Mouse (Mus musculus): ENCODE results near the gene Gm20388. TPM values are rescaled to one million over a fixed set of nuclear protein-coding genes. Genes with fewer than 3 reads are reported as not detected.

Gene Gm20388
- polyA plus RNA-seq, 2 experiments: 8.5 TPM; not detected in 1

DNA sequence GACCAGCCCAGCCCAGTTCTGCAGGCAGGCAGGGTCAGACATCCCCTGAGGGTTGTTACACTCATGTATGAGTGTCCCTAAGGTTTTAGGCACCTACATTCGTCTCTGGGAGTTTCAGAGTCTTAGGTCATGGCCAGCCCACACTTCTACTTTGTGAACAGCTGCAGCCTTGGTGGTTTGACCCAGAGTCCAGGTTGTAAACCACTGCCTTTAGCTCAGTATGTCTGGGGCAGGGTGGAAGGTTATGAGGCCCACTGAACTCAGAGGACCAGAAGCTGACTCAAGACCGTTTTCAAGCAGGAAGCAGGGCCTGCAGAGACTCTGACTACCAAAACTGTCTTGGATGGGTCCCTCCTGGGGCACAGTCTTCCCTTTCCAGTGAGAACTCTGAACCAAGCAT, 829.9 kb downstream of the Gm20388 start:
- no peak overlapping the region for H3K4me3 ChIP-seq (ENCODE audit: insufficient read depth in 1 of 2, low read depth in 2 of 2, low read length in 2 of 2)
- TF ChIP-seq EP300 (IDR thresholded peaks at IDR 0.05; ENCODE audit: low read depth): no peak
- no peak for TF ChIP-seq CTCF (IDR thresholded peaks at IDR 0.05; ENCODE audit: low read depth)
- 32% methylated on average over 2 of the region's 2 CpGs for WGBS (ENCODE audit: insufficient replicate concordance)
- peaks cover 9% of the 10 kb centered on the region for H3K27me3 ChIP-seq (ENCODE audit: control insufficient read depth, insufficient read depth, low read length)
- H3K27ac ChIP-seq: no peak overlapping the region
- H3K4me1 ChIP-seq (replicated peaks; ENCODE audit: control insufficient read depth in 2 of 2, insufficient read depth in 2 of 2, low read length in 1 of 2): peaks cover 0 to 6% of the 10 kb centered on the region in 2 experiments; a peak in 1 of 4 replicates
- no peaks in the 10 kb centered on the region for H3K36me3 ChIP-seq (replicated peaks; ENCODE audit: control insufficient read depth, insufficient read depth, low read depth)
- no peak overlapping the region for H3K4me2 ChIP-seq (ENCODE audit: low read depth)
- no peak for ATAC-seq (ENCODE audit: insufficient read depth)
- H3K9me3 ChIP-seq (ENCODE audit: control insufficient read depth, low read length): no peaks in the 10 kb centered on the region
- H3K9ac ChIP-seq (replicated peaks): no peak overlapping the region
- no peak for DNase-seq (ENCODE audit: low read depth in 3 of 3, low spot score in 3 of 3)

DNA sequence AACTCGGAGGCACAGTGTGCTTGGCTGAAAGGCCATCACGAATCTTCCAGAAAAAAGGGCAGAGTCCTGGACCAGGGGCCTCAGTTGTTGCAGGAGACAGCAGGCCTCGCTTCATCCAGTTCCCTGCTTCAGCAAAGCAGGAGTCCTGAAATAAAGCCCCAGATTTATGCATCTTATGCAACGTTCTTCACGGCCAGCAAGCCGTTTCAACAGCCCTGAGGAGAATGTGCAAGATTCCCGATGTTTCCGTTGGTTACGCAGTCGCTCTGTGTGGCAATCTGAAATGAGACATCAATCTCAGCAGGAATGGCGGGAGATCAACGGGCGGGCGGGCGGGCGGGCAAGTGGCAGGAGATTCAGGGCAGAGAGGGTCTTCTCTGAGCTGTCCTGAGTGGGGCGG, 830.4 kb downstream of the Gm20388 start:
- TF ChIP-seq EP300 (IDR thresholded peaks at IDR 0.05; ENCODE audit: low read depth): no peak
- no peak for TF ChIP-seq CTCF (IDR thresholded peaks at IDR 0.05; ENCODE audit: low read depth)
- no peak overlapping the region for H3K4me2 ChIP-seq (ENCODE audit: low read depth)
- no peak overlapping the region for H3K4me3 ChIP-seq (ENCODE audit: insufficient read depth in 1 of 2, low read depth in 2 of 2, low read length in 2 of 2)
- H3K27ac ChIP-seq: no peak overlapping the region
- no peak for ATAC-seq (ENCODE audit: insufficient read depth)
- H3K36me3 ChIP-seq (replicated peaks; ENCODE audit: control insufficient read depth, insufficient read depth, low read depth): no peaks in the 10 kb centered on the region
- DNase-seq (ENCODE audit: low read depth in 3 of 3, low spot score in 3 of 3): no peak
- H3K4me1 ChIP-seq (replicated peaks; ENCODE audit: control insufficient read depth in 2 of 2, insufficient read depth in 2 of 2, low read length in 1 of 2): peaks cover 0 to 6% of the 10 kb centered on the region in 2 experiments; a peak in 1 of 4 replicates
- H3K9ac ChIP-seq (replicated peaks): no peak overlapping the region
- peaks cover 5% of the 10 kb centered on the region for H3K27me3 ChIP-seq (ENCODE audit: control insufficient read depth, insufficient read depth, low read length)
- WGBS (ENCODE audit: insufficient replicate concordance): 75% methylated on average over 17 of the region's 17 CpGs
- H3K9me3 ChIP-seq (ENCODE audit: control insufficient read depth, low read length): no peaks in the 10 kb centered on the region

DNA sequence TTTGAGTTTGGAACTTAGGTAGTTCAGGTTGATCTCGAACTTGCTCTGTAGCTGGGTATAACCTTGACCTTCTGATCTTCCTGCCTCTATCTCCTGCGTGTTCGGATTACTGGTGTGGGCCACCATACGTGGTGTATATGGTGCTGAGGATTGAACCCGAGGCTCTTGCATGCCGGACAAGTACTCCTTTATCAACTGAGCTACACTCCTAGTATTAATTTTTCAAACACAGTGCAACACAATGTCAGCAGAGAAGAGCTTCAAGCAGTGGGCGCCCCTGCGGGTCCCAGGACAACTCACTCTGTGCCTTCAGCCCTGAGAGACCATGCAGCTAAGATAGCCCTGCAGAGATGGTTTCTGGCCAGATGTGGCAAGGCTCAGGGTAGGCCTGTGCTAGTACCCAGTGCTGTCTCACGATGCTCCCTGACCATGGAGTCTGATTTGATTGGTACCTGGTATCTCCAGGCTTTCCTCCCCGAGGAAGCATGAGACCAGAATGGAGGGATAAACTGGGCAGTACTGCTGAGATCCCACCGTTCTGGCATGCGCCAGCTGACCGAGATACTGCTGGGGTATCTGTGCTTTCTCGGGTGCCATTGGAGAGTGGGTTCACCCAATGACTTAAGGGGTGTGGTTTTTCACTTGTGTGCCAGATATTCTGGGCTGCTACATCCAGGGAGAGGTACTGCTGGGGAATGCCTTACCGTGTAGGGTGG, 831.3 kb downstream of the Gm20388 start:
- Histone ChIP-seq H3K36me3 (replicated peaks; ENCODE audit: control insufficient read depth, insufficient read depth, low read depth) (no peaks in the 10 kb centered on the region), H3K27ac (no peak overlapping the region), H3K27me3 (ENCODE audit: control insufficient read depth, insufficient read depth, low read length) (no peaks in the 10 kb centered on the region), H3K4me3 (ENCODE audit: insufficient read depth in 1 of 2, low read depth in 2 of 2, low read length in 2 of 2) (no peak overlapping the region), H3K9me3 (ENCODE audit: control insufficient read depth, low read length) (no peaks in the 10 kb centered on the region), H3K4me2 (ENCODE audit: low read depth) (no peak overlapping the region), H3K9ac (replicated peaks) (no peak overlapping the region), H3K4me1 (replicated peaks; ENCODE audit: control insufficient read depth in 2 of 2, insufficient read depth in 2 of 2, low read length in 1 of 2) (peaks cover 0 to 6% of the 10 kb centered on the region in 2 experiments; a peak in 1 of 4 replicates)
- WGBS (ENCODE audit: insufficient replicate concordance): 64% methylated on average over 15 of the region's 15 CpGs
- TF ChIP-seq CTCF (IDR thresholded peaks at IDR 0.05; ENCODE audit: low read depth): no peak
- no peak for TF ChIP-seq EP300 (IDR thresholded peaks at IDR 0.05; ENCODE audit: low read depth)
- no peak for DNase-seq (ENCODE audit: low read depth in 3 of 3, low spot score in 3 of 3)
- ATAC-seq (ENCODE audit: insufficient read depth): no peak

DNA sequence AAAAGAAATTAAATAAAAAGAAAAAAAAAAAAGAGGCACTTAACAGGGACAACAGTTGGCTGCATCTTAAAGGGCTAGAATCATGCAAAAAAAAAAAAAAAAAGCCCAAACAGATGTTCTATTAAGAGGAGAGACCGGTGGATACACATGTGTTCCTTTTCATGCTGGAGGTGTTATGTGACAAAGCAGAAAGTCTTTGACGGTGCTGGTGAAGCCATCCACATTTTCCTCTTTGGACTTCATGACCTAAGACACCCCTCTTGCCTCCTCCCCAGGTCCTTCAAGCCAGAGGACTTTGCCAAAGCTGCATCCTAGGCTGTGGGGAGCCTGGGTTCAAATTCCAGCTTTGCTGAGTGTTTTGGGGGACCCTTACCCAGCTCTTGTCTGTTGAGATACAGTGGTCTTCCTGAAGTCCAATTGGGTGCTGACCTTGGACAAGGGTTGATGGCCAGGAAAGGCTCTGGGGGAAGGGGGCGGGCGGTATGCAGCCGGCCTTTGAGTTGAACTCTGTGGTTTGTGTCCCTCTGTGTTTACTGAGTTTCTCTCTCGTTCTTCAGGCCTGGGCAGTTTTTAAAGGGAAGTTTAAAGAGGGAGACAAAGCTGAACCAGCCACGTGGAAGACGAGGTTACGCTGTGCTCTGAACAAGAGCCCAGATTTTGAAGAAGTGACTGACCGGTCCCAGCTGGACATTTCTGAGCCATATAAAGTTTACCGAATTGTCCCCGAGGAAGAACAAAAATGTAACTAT, 832.7 kb downstream of the Gm20388 start:
- Histone ChIP-seq H3K4me1 (replicated peaks; ENCODE audit: control insufficient read depth in 2 of 2, insufficient read depth in 2 of 2, low read length in 1 of 2) (peaks cover 0 to 6% of the 10 kb centered on the region in 2 experiments; a peak in 1 of 4 replicates), H3K27me3 (ENCODE audit: control insufficient read depth, insufficient read depth, low read length) (no peaks in the 10 kb centered on the region), H3K27ac (no peak overlapping the region), H3K36me3 (replicated peaks; ENCODE audit: control insufficient read depth, insufficient read depth, low read depth) (no peaks in the 10 kb centered on the region), H3K9me3 (ENCODE audit: control insufficient read depth, low read length) (no peaks in the 10 kb centered on the region), H3K4me3 (ENCODE audit: insufficient read depth in 1 of 2, low read depth in 2 of 2, low read length in 2 of 2) (no peak overlapping the region), H3K9ac (replicated peaks) (no peak overlapping the region), H3K4me2 (ENCODE audit: low read depth) (no peak overlapping the region)
- ATAC-seq (ENCODE audit: insufficient read depth) (0 out of 2 replicates have a peak, but pooled peaks have one; percentile 14), DNase-seq (ENCODE audit: low read depth in 3 of 3, low spot score in 3 of 3) (no peak)
- no peak for TF ChIP-seq CTCF (IDR thresholded peaks at IDR 0.05; ENCODE audit: low read depth)
- TF ChIP-seq EP300 (IDR thresholded peaks at IDR 0.05; ENCODE audit: low read depth): no peak
- 33% methylated on average over 12 of the region's 12 CpGs for WGBS (ENCODE audit: insufficient replicate concordance)

DNA sequence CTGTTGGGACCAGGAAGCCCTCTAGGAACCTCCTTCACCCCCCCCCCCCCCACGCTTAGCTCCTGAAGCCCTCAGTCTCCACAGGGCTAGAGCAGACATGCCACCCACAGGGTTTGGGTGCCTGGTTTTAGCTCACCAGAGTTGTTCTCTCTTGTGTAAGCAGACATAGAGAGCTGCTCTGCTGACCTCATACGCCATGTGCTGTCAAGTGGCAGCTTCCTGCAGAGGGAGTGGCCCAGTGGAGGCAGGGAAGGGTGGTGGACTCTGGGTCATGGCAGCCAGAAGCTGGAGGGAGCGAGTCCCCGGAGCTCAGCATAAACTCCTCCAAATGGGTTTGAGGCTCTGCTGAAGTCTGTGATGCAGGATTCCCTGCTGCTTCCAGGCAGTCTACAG, 833.3 kb downstream of the Gm20388 start:
- WGBS (ENCODE audit: insufficient replicate concordance): 37% methylated on average over 4 of the region's 4 CpGs
- H3K9me3 ChIP-seq (ENCODE audit: control insufficient read depth, low read length): no peaks in the 10 kb centered on the region
- DNase-seq (ENCODE audit: low read depth in 3 of 3, low spot score in 3 of 3): no peak
- no peak for TF ChIP-seq EP300 (IDR thresholded peaks at IDR 0.05; ENCODE audit: low read depth)
- no peak for TF ChIP-seq CTCF (IDR thresholded peaks at IDR 0.05; ENCODE audit: low read depth)
- no peaks in the 10 kb centered on the region for H3K27me3 ChIP-seq (ENCODE audit: control insufficient read depth, insufficient read depth, low read length)
- H3K27ac ChIP-seq: no peak overlapping the region
- H3K36me3 ChIP-seq (replicated peaks; ENCODE audit: control insufficient read depth, insufficient read depth, low read depth): no peaks in the 10 kb centered on the region
- H3K9ac ChIP-seq (replicated peaks): no peak overlapping the region
- H3K4me3 ChIP-seq (ENCODE audit: insufficient read depth in 1 of 2, low read depth in 2 of 2, low read length in 2 of 2): no peak overlapping the region
- H3K4me2 ChIP-seq (ENCODE audit: low read depth): no peak overlapping the region
- ATAC-seq (ENCODE audit: insufficient read depth): peak; percentile 36; the same call in 1 of the 2 replicates
- H3K4me1 ChIP-seq (replicated peaks; ENCODE audit: control insufficient read depth in 2 of 2, insufficient read depth in 2 of 2, low read length in 1 of 2): peaks cover 0 to 6% of the 10 kb centered on the region in 2 experiments; a peak in 1 of 4 replicates

Data from liver, embryonic 14.5 days (tissue).